Mouse (Mus musculus) spleen, adult 12 weeks (tissue): ENCODE results near the gene Mccc2.
A peak's percentile ranks its signal among the peaks of the same experiment; 100 is the strongest.
"Not testable (repeated sequence)": the region's sequence is repeated elsewhere in the genome, so short reads cannot be mapped to it uniquely, and the experiment has no call there.

Source experiments
- DNase-seq: peaks from one replicate; pipeline ENCODE4 v3.0.0; 2022; ENCODE audit warnings: low spot score

Mccc2 gene

GRCm38 (mm10) chr13:100014906-100015895 is at the start of gene Mccc2:
Gene Mccc2, minus strand, starts transcription at chr13:100015639.
- peak; percentile 72 for DNase-seq

- no peak for DNase-seq
These were observed 48.5 kb upstream of the Mccc2 start for GRCm38 (mm10) chr13:100063936-100064335.

- DNase-seq, result not testable (repeated sequence)
These were observed 42.3 kb upstream of the Mccc2 start for GRCm38 (mm10) chr13:100057738-100058137.

DNA sequence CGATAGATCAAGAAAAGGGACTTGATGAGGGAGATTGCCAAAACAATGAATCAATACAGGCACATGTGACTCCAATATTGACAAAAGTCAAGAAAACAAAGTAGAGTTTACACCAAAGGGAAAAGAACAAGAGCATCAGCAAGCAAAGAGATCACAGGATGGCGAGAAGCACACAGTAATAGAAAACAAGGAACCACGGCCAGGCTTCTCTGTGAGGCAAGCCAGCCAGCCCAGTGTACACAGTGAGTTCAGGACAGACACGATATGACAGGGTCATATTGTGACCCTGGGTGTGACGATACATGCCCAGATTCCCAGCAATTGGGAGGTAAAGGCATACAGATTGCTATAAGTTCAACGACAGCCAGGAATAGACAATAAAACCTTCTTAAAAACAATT is 10.6 kb upstream of the Mccc2 start:
- no peak for DNase-seq

- no peak for DNase-seq
These were observed 1.5 kb upstream of the Mccc2 start for GRCm38 (mm10) chr13:100016891-100017290.

DNA sequence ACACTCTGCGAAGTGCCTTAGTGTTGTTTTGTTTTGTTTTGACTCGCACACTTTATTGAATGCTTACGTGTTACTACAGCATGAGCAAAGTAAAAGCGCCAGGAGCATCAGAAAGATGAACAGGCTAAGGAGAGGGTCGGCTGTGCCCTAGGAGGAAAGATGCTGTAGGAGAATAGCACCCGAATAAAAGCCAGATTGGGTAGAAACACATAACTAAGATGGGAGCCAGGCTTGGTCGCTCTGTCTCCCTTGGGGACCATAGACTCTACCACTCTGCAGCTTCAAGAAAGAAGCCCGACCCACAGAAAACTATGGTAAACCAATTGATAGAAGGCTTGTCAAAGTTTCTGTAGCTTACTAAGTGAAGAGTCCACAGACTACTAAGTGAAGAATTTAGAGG is 498 bp upstream of the Mccc2 start:
- DNase-seq, result no peak

DNA sequence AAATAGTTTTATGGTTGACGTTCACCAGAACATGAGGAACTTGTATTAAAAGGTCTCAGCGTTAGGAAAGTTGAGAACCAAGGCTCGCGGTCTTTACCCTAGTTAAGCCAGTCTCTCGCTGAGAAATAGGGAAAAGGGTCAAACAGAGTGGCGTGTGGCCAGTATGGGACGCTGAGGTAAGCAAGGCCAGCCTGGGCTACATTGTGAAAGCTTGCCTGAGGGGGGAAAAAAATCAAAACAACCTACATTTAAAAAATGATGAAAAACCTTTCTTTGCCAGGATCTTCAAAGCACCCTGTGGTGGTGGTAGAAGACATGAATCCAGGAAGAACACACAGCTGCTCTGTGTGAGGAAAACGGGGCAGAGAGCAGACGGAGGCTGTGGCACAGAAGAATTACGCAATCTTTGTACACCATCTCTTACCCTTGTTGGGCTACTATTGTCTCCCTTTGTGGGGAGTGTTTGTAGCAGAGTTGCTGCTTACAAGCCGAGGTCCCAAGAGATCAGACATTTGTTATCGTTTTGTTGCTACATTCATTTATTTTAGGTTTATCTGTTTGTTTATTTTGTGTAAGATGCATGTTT is 9.4 kb downstream of the Mccc2 start:
- no peak for DNase-seq

- peak; percentile 70 for DNase-seq
These were observed 13.6 kb downstream of the Mccc2 start for GRCm38 (mm10) chr13:100001790-100002196.

DNA sequence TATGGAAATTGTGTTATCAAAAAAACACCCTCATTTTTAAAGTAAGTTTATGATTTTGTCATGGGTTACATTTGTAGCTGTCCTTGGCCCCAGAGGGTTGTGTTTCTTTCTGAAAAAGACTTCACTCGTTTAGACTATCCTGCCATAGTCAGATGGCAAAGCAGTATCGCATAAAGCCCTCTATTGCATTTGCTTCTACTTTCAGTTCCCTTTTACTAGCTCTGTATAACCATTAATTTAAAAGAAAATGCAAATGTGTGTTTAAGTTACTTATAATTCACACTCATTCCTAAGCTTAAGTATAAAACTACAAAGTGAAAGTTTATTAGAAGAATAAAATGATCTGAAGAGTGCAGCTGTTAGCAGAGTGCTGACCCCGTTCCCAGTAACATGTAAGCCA is 16.4 kb downstream of the Mccc2 start:
- no peak for DNase-seq

- no peak for DNase-seq
These were observed 17.3 kb downstream of the Mccc2 start for GRCm38 (mm10) chr13:99998099-99998498.

- no peak for DNase-seq
These were observed 25.8 kb downstream of the Mccc2 start for GRCm38 (mm10) chr13:99989592-99989991.

- no peak for DNase-seq
These were observed 32.1 kb downstream of the Mccc2 start for GRCm38 (mm10) chr13:99983320-99983719.

- no peak for DNase-seq
These were observed 36.0 kb downstream of the Mccc2 start for GRCm38 (mm10) chr13:99979406-99979805.

DNA sequence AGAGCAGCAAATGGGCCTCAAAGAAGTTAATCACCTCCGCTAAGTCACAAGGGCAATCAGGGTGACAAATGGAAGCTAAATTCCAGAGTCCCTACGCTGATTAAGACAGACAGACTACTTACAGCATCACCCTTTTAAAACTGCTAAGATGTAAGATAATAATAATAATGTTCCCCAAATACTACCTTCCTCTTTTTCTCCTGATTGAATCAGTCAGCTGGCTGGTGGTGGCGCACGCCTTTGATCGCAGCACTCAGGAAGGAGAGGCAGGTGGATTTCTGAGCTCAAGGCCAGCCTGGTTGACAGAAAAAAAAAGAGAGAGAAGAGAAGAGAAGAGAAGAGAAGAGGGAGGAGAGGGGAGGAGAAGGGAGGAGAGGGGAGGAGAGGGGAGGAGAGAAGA is 45.4 kb downstream of the Mccc2 start:
- DNase-seq, result no peak

DNA sequence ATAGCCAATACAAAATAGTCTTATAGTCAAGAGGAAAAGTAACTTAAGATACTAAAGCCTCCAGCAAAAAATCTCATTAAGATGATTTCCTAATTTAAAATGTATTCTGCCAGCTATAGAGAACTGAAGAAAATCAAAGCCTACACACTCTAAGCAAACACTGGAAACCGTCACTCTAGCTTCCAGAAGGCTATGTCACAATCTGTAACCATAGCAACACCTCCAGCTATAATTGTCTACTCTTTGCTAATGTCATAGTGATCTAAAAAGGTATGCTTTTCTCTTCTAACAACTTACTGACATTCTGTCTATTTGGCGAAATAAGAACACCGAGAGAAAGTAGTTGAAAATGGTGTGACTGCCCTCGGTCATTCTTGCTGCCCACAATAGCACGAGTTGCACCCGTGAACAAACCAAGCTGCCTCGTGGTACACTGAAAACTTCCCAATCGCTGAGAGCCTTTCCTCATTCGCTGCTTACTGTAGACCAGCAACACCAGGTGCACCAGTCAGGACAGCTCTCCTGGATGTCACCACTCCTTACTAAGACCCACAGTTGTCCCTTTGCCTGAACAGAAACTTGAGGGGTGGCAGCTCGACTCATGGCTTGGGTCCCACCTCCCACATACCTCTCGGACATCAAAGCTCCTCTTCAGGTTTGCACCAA is 48.3 kb downstream of the Mccc2 start:
- DNase-seq, result no peak

GRCm38 (mm10) chr13:99963814-99964213 is 51.6 kb downstream of the Mccc2 start:
- no peak for DNase-seq

GRCm38 (mm10) chr13:99961661-99962060 is 53.8 kb downstream of the Mccc2 start:
- DNase-seq, result no peak

- peak; percentile 7 for DNase-seq
These were observed 59.9 kb downstream of the Mccc2 start for GRCm38 (mm10) chr13:99955591-99955944.

- DNase-seq, result no peak
These were observed 60.4 kb downstream of the Mccc2 start for GRCm38 (mm10) chr13:99954902-99955590.

GRCm38 (mm10) chr13:99947417-99947816 is 68.0 kb downstream of the Mccc2 start:
- no peak for DNase-seq

GRCm38 (mm10) chr13:99943525-99943924 is 71.9 kb downstream of the Mccc2 start:
- no peak for DNase-seq

DNA sequence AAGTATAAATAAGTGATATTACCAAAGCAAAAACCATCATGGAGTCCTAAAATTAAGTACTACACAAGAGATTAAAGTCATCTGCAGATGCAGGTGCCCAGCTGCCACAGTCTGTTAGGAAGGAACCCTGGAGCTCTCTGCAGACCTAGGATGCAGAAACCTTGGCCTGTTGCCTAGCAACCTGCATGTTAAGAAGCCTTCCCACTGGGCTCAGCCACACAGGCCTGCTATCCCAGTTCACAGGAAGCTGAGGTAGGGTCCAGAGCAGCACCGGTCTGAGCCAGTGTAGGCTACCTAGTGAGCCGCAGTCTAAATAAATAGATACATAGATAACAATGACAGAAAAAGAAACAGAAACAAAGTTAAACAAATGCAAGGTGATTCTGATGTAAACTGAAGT is 74.8 kb downstream of the Mccc2 start:
- no peak for DNase-seq
